Mouse (Mus musculus): ENCODE results near the gene Gm37240.
A peak's percentile ranks its signal among the peaks of the same experiment; 100 is the strongest.

The Gm37240 gene

GRCm38 (mm10) chr3:84753816-84754215, 1133.5 kb downstream of the Gm37240 start:
- no peak for DNase-seq (ENCODE audit: low spot score)

GRCm38 (mm10) chr3:84749222-84749621, 1138.1 kb downstream of the Gm37240 start:
- DNase-seq (ENCODE audit: low spot score): no peak

- DNase-seq (ENCODE audit: low spot score): no peak
Observed at GRCm38 (mm10) chr3:84748139-84748538, 1139.2 kb downstream of the Gm37240 start.

- DNase-seq (ENCODE audit: low spot score): peak; percentile 8
Observed at GRCm38 (mm10) chr3:84745537-84746189, 1141.7 kb downstream of the Gm37240 start.

GRCm38 (mm10) chr3:84744707-84745106, 1142.6 kb downstream of the Gm37240 start:
- no peak for DNase-seq (ENCODE audit: low spot score)

GRCm38 (mm10) chr3:84740050-84740596, 1147.2 kb downstream of the Gm37240 start:
- DNase-seq (ENCODE audit: low spot score): no peak

- DNase-seq (ENCODE audit: low spot score): no peak
Observed at GRCm38 (mm10) chr3:84737137-84737536, 1150.2 kb downstream of the Gm37240 start.

GRCm38 (mm10) chr3:84735716-84736115, 1151.6 kb downstream of the Gm37240 start:
- DNase-seq (ENCODE audit: low spot score): no peak

GRCm38 (mm10) chr3:84732516-84732915, 1154.8 kb downstream of the Gm37240 start:
- no peak for DNase-seq (ENCODE audit: low spot score)

GRCm38 (mm10) chr3:84732016-84732502, 1155.3 kb downstream of the Gm37240 start:
- DNase-seq (ENCODE audit: low spot score): peak; percentile 5

- no peak for DNase-seq (ENCODE audit: low spot score)
Observed at GRCm38 (mm10) chr3:84731403-84732015, 1155.8 kb downstream of the Gm37240 start.

GRCm38 (mm10) chr3:84731003-84731402, 1156.3 kb downstream of the Gm37240 start:
- DNase-seq (ENCODE audit: low spot score): no peak

- no peak for DNase-seq (ENCODE audit: low spot score)
Observed at GRCm38 (mm10) chr3:84729806-84730205, 1157.5 kb downstream of the Gm37240 start.

- no peak for DNase-seq (ENCODE audit: low spot score)
Observed at GRCm38 (mm10) chr3:84723996-84724395, 1163.3 kb downstream of the Gm37240 start.

- DNase-seq (ENCODE audit: low spot score): no peak
Observed at GRCm38 (mm10) chr3:84722680-84723079, 1164.6 kb downstream of the Gm37240 start.

GRCm38 (mm10) chr3:84715073-84715768, 1172.1 kb downstream of the Gm37240 start:
- no peak for DNase-seq (ENCODE audit: low spot score)

GRCm38 (mm10) chr3:84712941-84713340, 1174.4 kb downstream of the Gm37240 start:
- DNase-seq (ENCODE audit: low spot score): no peak

GRCm38 (mm10) chr3:84710723-84711122, 1176.6 kb downstream of the Gm37240 start:
- no peak for DNase-seq (ENCODE audit: low spot score)

- DNase-seq (ENCODE audit: low spot score): no peak
Observed at GRCm38 (mm10) chr3:84709967-84710366, 1177.4 kb downstream of the Gm37240 start.

- no peak for DNase-seq (ENCODE audit: low spot score)
Observed at GRCm38 (mm10) chr3:84709100-84709499, 1178.2 kb downstream of the Gm37240 start.

- DNase-seq (ENCODE audit: low spot score): no peak
Observed at GRCm38 (mm10) chr3:84708469-84708868, 1178.8 kb downstream of the Gm37240 start.

GRCm38 (mm10) chr3:84705224-84705623, 1182.1 kb downstream of the Gm37240 start:
- DNase-seq (ENCODE audit: low spot score): no peak
